Mouse (Mus musculus) thymus, postnatal 25 days (tissue): ENCODE results near the gene Vmn2r28.
"Not testable (repeated sequence)": the region's sequence is repeated elsewhere in the genome, so short reads cannot be mapped to it uniquely, and the experiment has no call there.

ENCODE experiments used
- DNase-seq: peaks from one replicate; pipeline ENCODE4 v3.0.0; 2022

Gene Vmn2r28

GRCm38 (mm10) chr7:5493856-5494255 lies at the start of gene Vmn2r28:
Gene Vmn2r28, minus strand, starts transcription at chr7:5493956.
- DNase-seq: not testable (repeated sequence)

- DNase-seq: not testable (repeated sequence)
Observed at GRCm38 (mm10) chr7:5540770-5541436, 47.1 kb upstream of the Vmn2r28 start.

DNA sequence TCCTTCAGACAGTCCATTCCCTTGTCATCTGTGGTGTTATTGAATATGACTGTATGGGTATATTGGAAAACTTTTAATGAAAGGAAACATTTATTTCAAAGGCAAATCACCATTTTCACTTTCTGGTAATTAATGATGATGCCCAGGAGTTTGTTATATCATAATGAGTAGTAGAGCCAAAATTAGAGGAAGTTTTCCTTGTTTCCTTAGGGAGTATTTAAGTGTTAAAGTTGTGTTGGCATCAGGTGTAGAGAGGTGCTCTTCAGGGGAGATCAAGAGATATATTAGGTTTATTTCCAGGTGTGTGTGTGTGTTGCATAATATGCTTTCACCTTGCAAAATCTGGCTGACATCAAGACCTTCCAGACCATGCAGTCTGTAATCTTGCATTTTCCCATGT lies 37.1 kb downstream of the Vmn2r28 start, which contains the start of gene Vmn1r59:
Gene Vmn1r59, minus strand, starts transcription at position 101 of the 400 bp plus-strand sequence.
- no peak for DNase-seq

DNA sequence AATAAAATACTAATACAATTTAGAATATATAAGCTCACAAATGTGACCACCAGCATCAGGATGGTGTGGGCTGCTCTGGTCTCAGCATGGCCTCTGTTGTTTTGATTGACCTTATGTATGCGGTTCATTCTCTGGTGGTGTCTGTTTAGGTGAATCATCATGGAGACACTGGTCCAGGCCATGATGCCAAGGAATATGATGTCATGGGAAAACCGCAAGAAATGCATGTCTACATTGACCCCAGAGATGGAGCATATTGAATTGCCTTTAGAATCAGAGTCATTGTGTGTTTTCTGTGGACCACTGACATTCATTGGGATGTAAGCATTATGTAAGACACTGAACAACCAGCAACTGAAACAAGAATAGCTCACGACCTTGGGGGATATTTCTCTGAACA lies 39.7 kb downstream of the Vmn2r28 start:
- not testable (repeated sequence) for DNase-seq

GRCm38 (mm10) chr7:5448627-5449026 lies 45.1 kb downstream of the Vmn2r28 start:
- no peak for DNase-seq
